Mouse (Mus musculus) lung, embryonic 14.5 days (tissue): ENCODE results near the gene Ext2. TPM values are rescaled to one million over a fixed set of nuclear protein-coding genes. Genes with fewer than 3 reads are reported as not detected.
A peak's percentile ranks its signal among the peaks of the same experiment; 100 is the strongest.

Experiments
- ATAC-seq: fragments of 200-750 bp; cut with Nextera tagmentation; 2 replicates; pipeline ENCODE4 v1.8.0; 2017; ENCODE audit warnings: mild to moderate bottlenecking, moderate TSS enrichment, moderate library complexity; ENCODE audit not compliant: insufficient read depth
- DNase-seq: peaks from one replicate; pipeline ENCODE4 v3.0.0-alpha.2; 2015
- H3K27ac ChIP-seq: fragments of 300-500 bp; sonication (generic); 2 replicates; pipeline ENCODE4 v1.5.1; 2014; ENCODE audit warnings: low read depth, mild to moderate bottlenecking, moderate library complexity
- H3K27me3 ChIP-seq: fragments of 300-500 bp; sonication (generic); 2 replicates; pipeline ENCODE4 v1.6.1; 2014; ENCODE audit warnings: low read length, control low read depth; ENCODE audit not compliant: insufficient read depth
- H3K36me3 ChIP-seq: fragments of 300-500 bp; sonication (generic); 2 replicates; pipeline ENCODE4 v1.6.1; 2014; ENCODE audit warnings: control low read depth; ENCODE audit not compliant: insufficient read depth
- H3K4me1 ChIP-seq: fragments of 300-500 bp; sonication (generic); 2 replicates; pipeline ENCODE4 v1.6.1; 2014; ENCODE audit warnings: antibody characterized with exemption, control low read depth; ENCODE audit not compliant: insufficient read depth
- H3K4me2 ChIP-seq: fragments of 300-500 bp; sonication (generic); 2 replicates; pipeline ENCODE4 v1.6.1; 2014; ENCODE audit warnings: mild to moderate bottlenecking
- H3K4me3 ChIP-seq: fragments of 300-500 bp; sonication (generic); 2 replicates; pipeline ENCODE4 v1.5.1; 2014; ENCODE audit warnings: low read depth, low read length
- H3K9ac ChIP-seq: fragments of 300-500 bp; sonication (generic); 2 replicates; pipeline ENCODE4 v1.6.1; 2014
- H3K9me3 ChIP-seq: fragments of 300-500 bp; sonication (generic); 2 replicates; pipeline ENCODE4 v1.6.1; 2016; ENCODE audit warnings: low read depth, low read length, control low read depth
- CTCF ChIP-seq: IDR thresholded peaks from 2 replicates; pipeline ENCODE4 v1.5.1; 2016; ENCODE audit warnings: antibody characterized with exemption, low read depth
- WGBS: fragments of 180-500 bp; shearing (Covaris S2); extraction: QIAGEN DNeasy Blood & Tissue Kit; methylation state at CpG from one replicate; pipeline ENCODE4 v1.1.7; 2014; 5-methylcytosine and 5-hydroxymethylcytosine counted together
- polyA plus RNA-seq: library from polyadenylated mRNA; unstranded; fragments of >200 nt; fragmentation: Nextera tagmentation; extraction: Ambion mirVana; gene quantifications from 2 replicates; pipeline ENCODE4 v1.2.1, GENCODE M21; 2014

Gene Ext2
- polyA plus RNA-seq, 1 experiment from 2014 or later: 138 TPM

- H3K9me3 ChIP-seq: no peaks in the 10 kb centered on the region
- ATAC-seq (no peak), DNase-seq (no peak)
- no peak overlapping the region for H3K4me2 ChIP-seq
- no peaks in the 10 kb centered on the region for H3K36me3 ChIP-seq
- H3K4me1 ChIP-seq: no peaks in the 10 kb centered on the region
- no peak overlapping the region for H3K9ac ChIP-seq
- no peak for TF ChIP-seq CTCF
- 5% methylated on average over 20 of the region's 20 CpGs for WGBS
- no peak overlapping the region for H3K4me3 ChIP-seq
- no peak overlapping the region for H3K27ac ChIP-seq
- peaks cover 76% of the 10 kb centered on the region for H3K27me3 ChIP-seq
These were observed 174.3 kb downstream of the Ext2 start for GRCm38 (mm10) chr2:93647924-93648575.

DNA sequence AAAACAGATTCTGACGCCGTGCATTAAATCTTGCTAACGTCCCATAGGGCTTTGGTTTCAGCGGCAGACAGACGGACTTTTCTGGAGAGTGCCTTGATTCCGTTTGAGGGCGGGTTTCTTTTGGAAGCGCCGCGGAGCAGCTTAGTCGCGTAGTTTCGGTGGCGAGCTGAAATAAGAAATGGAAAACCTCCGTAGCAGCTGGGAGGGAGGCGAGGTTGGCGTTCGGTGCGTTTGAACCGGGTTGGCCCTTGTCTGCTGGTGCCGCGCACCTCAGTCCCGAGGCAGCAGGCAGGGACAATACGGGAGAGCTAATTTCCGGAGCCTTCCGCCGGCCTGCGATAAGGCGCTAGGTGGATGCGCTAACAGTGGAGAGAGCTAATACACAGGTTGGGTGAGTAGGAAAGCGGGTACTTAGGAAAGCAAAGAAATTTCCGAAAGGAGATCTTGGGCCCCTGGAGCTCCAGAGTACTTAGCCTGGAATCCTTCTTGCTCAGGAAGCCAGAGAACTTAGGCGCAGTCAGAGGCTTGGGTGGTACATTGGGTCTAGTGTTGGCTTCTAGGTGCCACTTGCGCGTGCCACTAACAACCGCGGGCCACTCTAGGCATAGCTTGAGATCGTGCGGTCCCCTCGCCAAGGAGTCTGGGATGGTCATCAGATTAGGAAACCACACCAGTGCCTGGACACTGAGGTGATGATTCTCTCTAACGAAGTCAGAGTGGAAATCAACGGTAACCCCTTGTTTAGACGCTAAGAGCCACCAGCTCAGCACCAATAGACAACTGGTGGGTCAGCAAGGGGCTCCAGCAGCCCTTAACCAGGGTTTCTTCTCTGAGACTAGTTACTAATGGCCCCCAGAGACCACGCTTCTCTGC is 175.1 kb downstream of the Ext2 start:
- Histone ChIP-seq H3K4me3 (peak overlapping the region; percentile 25), H3K36me3 (no peaks in the 10 kb centered on the region), H3K27ac (no peak overlapping the region), H3K4me1 (no peaks in the 10 kb centered on the region; the same call in none of the 2 replicates), H3K9me3 (no peaks in the 10 kb centered on the region), H3K4me2 (peak overlapping the region; percentile 48), H3K27me3 (peaks cover 84% of the 10 kb centered on the region), H3K9ac (no peak overlapping the region)
- ATAC-seq (no peak), DNase-seq (peak; percentile 55)
- TF ChIP-seq CTCF: no peak
- WGBS: 3% methylated on average over 44 of the region's 44 CpGs

- Histone ChIP-seq H3K9me3 (no peaks in the 10 kb centered on the region), H3K4me3 (peak overlapping the region; percentile 26), H3K4me2 (peak overlapping the region; percentile 51), H3K4me1 (no peaks in the 10 kb centered on the region; the same call in none of the 2 replicates), H3K36me3 (no peaks in the 10 kb centered on the region), H3K9ac (no peak overlapping the region), H3K27me3 (peaks cover 99% of the 10 kb centered on the region), H3K27ac (no peak overlapping the region)
- DNase-seq: peak; percentile 49
- no peak for ATAC-seq
- TF ChIP-seq CTCF: no peak
- 20% methylated on average over 33 of the region's 33 CpGs for WGBS
These were observed 176.6 kb downstream of the Ext2 start for GRCm38 (mm10) chr2:93645626-93646320.

DNA sequence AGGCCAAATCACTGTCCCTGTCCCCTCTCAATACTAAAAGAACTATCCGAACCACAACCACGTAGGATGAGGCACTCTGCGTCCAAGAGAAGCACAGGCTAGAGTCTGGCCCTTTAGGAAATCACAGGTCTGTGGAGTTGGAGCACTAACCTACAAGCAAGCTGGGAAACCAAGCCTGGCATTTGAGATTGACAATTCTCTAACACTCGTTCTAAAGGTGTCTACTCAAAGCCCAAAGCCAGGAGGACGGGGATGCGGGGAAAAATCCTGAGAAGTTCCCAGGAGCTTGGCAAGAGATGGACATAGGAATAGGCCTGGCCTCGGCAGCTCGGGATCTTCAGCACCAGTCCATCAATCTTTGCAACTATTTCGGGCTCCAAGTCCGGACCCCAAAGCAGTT is 177.2 kb downstream of the Ext2 start:
- no peak for TF ChIP-seq CTCF
- DNase-seq (no peak), ATAC-seq (no peak)
- Histone ChIP-seq H3K36me3 (no peaks in the 10 kb centered on the region), H3K9me3 (no peaks in the 10 kb centered on the region), H3K9ac (no peak overlapping the region), H3K27me3 (peaks cover 100% of the 10 kb centered on the region), H3K4me1 (no peaks in the 10 kb centered on the region; the same call in none of the 2 replicates), H3K4me3 (peak overlapping the region; percentile 26; the same call in 1 of the 2 replicates), H3K27ac (no peak overlapping the region), H3K4me2 (no peak overlapping the region)
- 40% methylated on average over 10 of the region's 10 CpGs for WGBS

- Histone ChIP-seq H3K27ac (no peak overlapping the region), H3K4me3 (no peak overlapping the region), H3K27me3 (peaks cover 100% of the 10 kb centered on the region), H3K4me2 (no peak overlapping the region), H3K36me3 (no peaks in the 10 kb centered on the region), H3K9ac (no peak overlapping the region), H3K9me3 (no peaks in the 10 kb centered on the region), H3K4me1 (no peaks in the 10 kb centered on the region; the same call in none of the 2 replicates)
- DNase-seq: no peak
- WGBS: 53% methylated on average over 6 of the region's 6 CpGs
- TF ChIP-seq CTCF: no peak
- no peak for ATAC-seq
These were observed 177.6 kb downstream of the Ext2 start for GRCm38 (mm10) chr2:93644731-93645130.

DNA sequence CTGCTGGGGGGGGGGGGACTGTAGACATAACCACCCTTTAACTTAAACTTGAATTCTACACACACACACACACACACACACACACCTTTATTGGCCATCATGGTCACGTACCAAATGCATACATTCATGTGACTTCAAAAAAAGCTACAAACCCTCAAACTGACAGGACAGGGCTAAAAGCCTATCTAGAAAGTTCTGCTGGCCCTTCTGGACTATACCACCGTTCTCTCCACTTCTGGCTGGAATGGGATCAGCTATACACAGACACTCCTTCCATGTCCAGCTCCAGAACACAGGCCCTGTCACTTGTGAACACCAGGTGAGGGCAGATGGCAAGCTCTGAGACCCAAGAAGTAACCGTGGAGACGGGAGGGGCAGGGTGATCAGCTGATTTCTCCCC is 178.1 kb downstream of the Ext2 start:
- no peak overlapping the region for H3K4me2 ChIP-seq
- H3K27me3 ChIP-seq: peaks cover 100% of the 10 kb centered on the region
- H3K4me3 ChIP-seq: no peak overlapping the region

More for the DNA sequence above, 178.1 kb downstream of the Ext2 start:
- Histone ChIP-seq H3K4me1 (no peaks in the 10 kb centered on the region; the same call in none of the 2 replicates), H3K27ac (no peak overlapping the region), H3K9me3 (no peaks in the 10 kb centered on the region), H3K9ac (no peak overlapping the region), H3K36me3 (no peaks in the 10 kb centered on the region)
- ATAC-seq (no peak), DNase-seq (no peak)
- 53% methylated on average over 4 of the region's 4 CpGs for WGBS
- no peak for TF ChIP-seq CTCF
